Mouse (Mus musculus) heart, embryonic 10.5 days (tissue): ENCODE measurements around the gene Mrgprg. TPM values are rescaled to one million over a fixed set of nuclear protein-coding genes. Genes with fewer than 3 reads are reported as not detected.

Source experiments
- DNase-seq: peaks from one replicate; pipeline ENCODE4 v3.0.0-alpha.2; 2017; ENCODE audit warnings: low spot score
- H3K27ac ChIP-seq: fragments of 300-500 bp; sonication (generic); 2 replicates; pipeline ENCODE4 v1.5.1; 2016; ENCODE audit warnings: mild to moderate bottlenecking
- H3K27me3 ChIP-seq: fragments of 300-500 bp; sonication (generic); 2 replicates; pipeline ENCODE4 v1.6.1; 2016; ENCODE audit warnings: mild to moderate bottlenecking; ENCODE audit not compliant: poor library complexity, insufficient read depth, severe bottlenecking
- H3K36me3 ChIP-seq: fragments of 300-500 bp; sonication (generic); 2 replicates; pipeline ENCODE4 v1.6.1; 2016; ENCODE audit warnings: mild to moderate bottlenecking, moderate library complexity
- H3K4me1 ChIP-seq: fragments of 300-500 bp; sonication (generic); 2 replicates; pipeline ENCODE4 v1.6.1; 2016; ENCODE audit warnings: mild to moderate bottlenecking
- H3K4me3 ChIP-seq: fragments of 300-500 bp; sonication (generic); 2 replicates; pipeline ENCODE4 v1.5.1; 2016; ENCODE audit warnings: mild to moderate bottlenecking, moderate library complexity
- H3K9me3 ChIP-seq: fragments of 300-500 bp; sonication (generic); 2 replicates; pipeline ENCODE4 v1.6.1; 2016; ENCODE audit warnings: mild to moderate bottlenecking, moderate library complexity
- WGBS: fragments of 180-500 bp; shearing (Covaris S2); methylation state at CpG from one replicate; pipeline ENCODE4 v1.1.7; 2016; 5-methylcytosine and 5-hydroxymethylcytosine counted together
- polyA plus RNA-seq: library from polyadenylated mRNA; unstranded; fragments of >200 nt; fragmentation: Nextera tagmentation; extraction: Ambion mirVana; gene quantifications from 2 replicates; pipeline ENCODE4 v1.2.1, GENCODE M21; 2016

Mrgprg gene
- polyA plus RNA-seq, 1 experiment from 2014 or later, result 0.15 TPM

- no peaks in the 10 kb centered on the region for H3K9me3 ChIP-seq
- 81% methylated on average over 1 of the region's 1 CpGs for WGBS
- H3K27me3 ChIP-seq, result peaks cover 56% of the 10 kb centered on the region
- no peak overlapping the region for H3K4me3 ChIP-seq
- H3K36me3 ChIP-seq, result no peaks in the 10 kb centered on the region
- no peak for DNase-seq
- no peak overlapping the region for H3K27ac ChIP-seq
- peaks cover 34% of the 10 kb centered on the region for H3K4me1 ChIP-seq
Measured at GRCm38 (mm10) chr7:143751380-143751779, 15.4 kb downstream of the Mrgprg start.

- H3K4me3 ChIP-seq, result no peak overlapping the region
- DNase-seq, result no peak
- peaks cover 34% of the 10 kb centered on the region for H3K27me3 ChIP-seq
- 66% methylated on average over 3 of the region's 3 CpGs for WGBS
- peaks cover 30% of the 10 kb centered on the region for H3K4me1 ChIP-seq
- H3K36me3 ChIP-seq, result no peaks in the 10 kb centered on the region
- no peaks in the 10 kb centered on the region for H3K9me3 ChIP-seq
- H3K27ac ChIP-seq, result no peak overlapping the region
Measured at GRCm38 (mm10) chr7:143749045-143749444, 17.7 kb downstream of the Mrgprg start.

- no peaks in the 10 kb centered on the region for H3K9me3 ChIP-seq
- 4% methylated on average over 16 of the region's 16 CpGs for WGBS
- peak; percentile 92 for DNase-seq
- H3K27me3 ChIP-seq, result peaks cover 30% of the 10 kb centered on the region
- peak overlapping the region; percentile 45 for H3K4me3 ChIP-seq
- peak overlapping the region; percentile 42; the same call in 1 of the 2 replicates for H3K27ac ChIP-seq
- H3K36me3 ChIP-seq, result no peaks in the 10 kb centered on the region
- peaks cover 27% of the 10 kb centered on the region for H3K4me1 ChIP-seq
Measured at GRCm38 (mm10) chr7:143748041-143748868, 18.5 kb downstream of the Mrgprg start.

- Histone ChIP-seq H3K27ac (peak overlapping the region; percentile 95), H3K27me3 (peaks cover 33% of the 10 kb centered on the region), H3K9me3 (no peaks in the 10 kb centered on the region), H3K4me3 (peak overlapping the region; percentile 86), H3K4me1 (peaks cover 43% of the 10 kb centered on the region), H3K36me3 (no peaks in the 10 kb centered on the region)
- WGBS, result 16% methylated on average over 2 of the region's 2 CpGs
- DNase-seq, result no peak
Measured at GRCm38 (mm10) chr7:143740653-143741052, 26.1 kb downstream of the Mrgprg start.

- Histone ChIP-seq H3K27me3 (peaks cover 33% of the 10 kb centered on the region), H3K27ac (peak overlapping the region; percentile 95), H3K9me3 (no peaks in the 10 kb centered on the region), H3K36me3 (peaks cover 2% of the 10 kb centered on the region; the same call in 1 of the 2 replicates), H3K4me3 (peak overlapping the region; percentile 86), H3K4me1 (peaks cover 43% of the 10 kb centered on the region)
- DNase-seq, result peak; percentile 88
- 3% methylated on average over 37 of the region's 38 CpGs for WGBS
Measured at GRCm38 (mm10) chr7:143739511-143740461, 27.0 kb downstream of the Mrgprg start.

GRCm38 (mm10) chr7:143738601-143739006 is 28.2 kb downstream of the Mrgprg start:
- Histone ChIP-seq H3K27ac (peak overlapping the region; percentile 95), H3K36me3 (peaks cover 11% of the 10 kb centered on the region; the same call in 1 of the 2 replicates), H3K9me3 (no peaks in the 10 kb centered on the region), H3K4me3 (peak overlapping the region; percentile 86), H3K4me1 (peaks cover 43% of the 10 kb centered on the region), H3K27me3 (peaks cover 33% of the 10 kb centered on the region)
- WGBS, result 22% methylated on average over 5 of the region's 5 CpGs
- no peak for DNase-seq

GRCm38 (mm10) chr7:143738194-143738593 is 28.6 kb downstream of the Mrgprg start:
- Histone ChIP-seq H3K4me1 (peaks cover 43% of the 10 kb centered on the region), H3K27me3 (peaks cover 33% of the 10 kb centered on the region), H3K27ac (peak overlapping the region; percentile 95), H3K36me3 (peaks cover 14% of the 10 kb centered on the region; the same call in 1 of the 2 replicates), H3K9me3 (no peaks in the 10 kb centered on the region), H3K4me3 (peak overlapping the region; percentile 86)
- WGBS, result 62% methylated on average over 6 of the region's 6 CpGs
- no peak for DNase-seq

GRCm38 (mm10) chr7:143733746-143734145 is 33.0 kb downstream of the Mrgprg start:
- H3K27ac ChIP-seq, result no peak overlapping the region
- peaks cover 6% of the 10 kb centered on the region; the same call in 1 of the 2 replicates for H3K27me3 ChIP-seq
- DNase-seq, result no peak
- H3K36me3 ChIP-seq, result peaks cover 17% of the 10 kb centered on the region; the same call in 1 of the 2 replicates
- H3K4me1 ChIP-seq, result peaks cover 35% of the 10 kb centered on the region
- WGBS, result 84% methylated on average over 4 of the region's 4 CpGs
- H3K4me3 ChIP-seq, result no peak overlapping the region
- no peaks in the 10 kb centered on the region for H3K9me3 ChIP-seq

GRCm38 (mm10) chr7:143729886-143730285 is 36.9 kb downstream of the Mrgprg start:
- WGBS, result 72% methylated on average over 10 of the region's 10 CpGs

GRCm38 (mm10) chr7:143726396-143726795 is 40.4 kb downstream of the Mrgprg start:
- no peaks in the 10 kb centered on the region for H3K36me3 ChIP-seq
- no peak overlapping the region for H3K27ac ChIP-seq
- DNase-seq, result no peak
- no peaks in the 10 kb centered on the region for H3K9me3 ChIP-seq
- H3K4me3 ChIP-seq, result no peak overlapping the region
- H3K4me1 ChIP-seq, result peaks cover 45% of the 10 kb centered on the region
- WGBS, result 76% methylated on average over 4 of the region's 4 CpGs
- H3K27me3 ChIP-seq, result no peaks in the 10 kb centered on the region

More at GRCm38 (mm10) chr7:143729886-143730285, 36.9 kb downstream of the Mrgprg start:
- DNase-seq, result no peak
- Histone ChIP-seq H3K4me1 (peaks cover 30% of the 10 kb centered on the region), H3K4me3 (no peak overlapping the region), H3K27ac (no peak overlapping the region), H3K36me3 (peaks cover 16% of the 10 kb centered on the region; the same call in 1 of the 2 replicates), H3K27me3 (no peaks in the 10 kb centered on the region), H3K9me3 (no peaks in the 10 kb centered on the region)

GRCm38 (mm10) chr7:143723841-143724240 is 43.0 kb downstream of the Mrgprg start:
- Histone ChIP-seq H3K4me3 (no peak overlapping the region), H3K36me3 (no peaks in the 10 kb centered on the region), H3K4me1 (peaks cover 30% of the 10 kb centered on the region), H3K27me3 (no peaks in the 10 kb centered on the region), H3K27ac (no peak overlapping the region), H3K9me3 (no peaks in the 10 kb centered on the region)
- no peak for DNase-seq
- 88% methylated on average over 4 of the region's 4 CpGs for WGBS

GRCm38 (mm10) chr7:143722646-143723045 is 44.1 kb downstream of the Mrgprg start:
- H3K36me3 ChIP-seq, result no peaks in the 10 kb centered on the region
- 75% methylated on average over 5 of the region's 5 CpGs for WGBS
- no peaks in the 10 kb centered on the region for H3K27me3 ChIP-seq
- no peaks in the 10 kb centered on the region for H3K9me3 ChIP-seq
- H3K4me3 ChIP-seq, result no peak overlapping the region
- H3K4me1 ChIP-seq, result peaks cover 32% of the 10 kb centered on the region
- H3K27ac ChIP-seq, result no peak overlapping the region
- no peak for DNase-seq
